Mouse (Mus musculus): ENCODE results near the gene Erp29. TPM values are rescaled to one million over a fixed set of nuclear protein-coding genes. Genes with fewer than 3 reads are reported as not detected.
"Not testable (repeated sequence)": the region's sequence is repeated elsewhere in the genome, so short reads cannot be mapped to it uniquely, and the experiment has no call there.

Erp29 gene
- 10 to 100 TPM; 62.1 to 66.1 (median 64.4) TPM for total RNA-seq (2022)

- DNase-seq (ENCODE audit: low spot score), result peak; percentile 96
Measured at GRCm38 (mm10) chr5:121452026-121452869, at the start of gene Erp29. Gene Erp29, minus strand, starts transcription at chr5:121452506.

DNA sequence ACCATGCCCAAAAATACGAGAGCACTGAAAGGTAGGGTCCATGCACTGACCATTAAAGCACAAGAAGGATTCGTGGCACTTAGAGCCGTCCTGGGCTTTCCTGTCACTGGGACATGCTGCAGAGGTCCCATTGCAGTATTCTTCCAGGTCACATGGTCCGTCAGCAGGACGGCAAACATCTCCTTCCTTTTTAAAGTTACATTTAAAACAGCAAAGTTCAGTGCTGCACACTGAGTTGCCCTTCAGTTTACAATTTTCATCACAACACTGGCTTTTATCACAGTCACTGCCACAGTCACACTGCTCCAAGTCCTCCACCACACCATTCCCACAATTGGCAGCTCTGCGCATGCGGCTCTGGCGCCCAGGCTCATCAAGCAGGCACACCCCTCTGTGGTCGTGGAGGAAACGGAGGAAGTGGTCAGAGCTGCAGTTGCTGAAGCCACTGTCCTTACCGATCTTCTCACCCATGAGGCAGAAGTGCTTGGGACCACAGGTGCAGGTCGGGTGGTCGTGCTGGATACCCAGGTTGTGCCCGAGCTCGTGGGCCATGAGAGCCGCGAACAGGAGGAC, 49.2 kb upstream of the Erp29 start:
- not testable (repeated sequence) for DNase-seq (ENCODE audit: low spot score)

GRCm38 (mm10) chr5:121500719-121501118, 48.4 kb upstream of the Erp29 start:
- DNase-seq (ENCODE audit: low spot score), result no peak

- DNase-seq (ENCODE audit: low spot score), result no peak
Measured at GRCm38 (mm10) chr5:121493305-121493704, 41.0 kb upstream of the Erp29 start.

DNA sequence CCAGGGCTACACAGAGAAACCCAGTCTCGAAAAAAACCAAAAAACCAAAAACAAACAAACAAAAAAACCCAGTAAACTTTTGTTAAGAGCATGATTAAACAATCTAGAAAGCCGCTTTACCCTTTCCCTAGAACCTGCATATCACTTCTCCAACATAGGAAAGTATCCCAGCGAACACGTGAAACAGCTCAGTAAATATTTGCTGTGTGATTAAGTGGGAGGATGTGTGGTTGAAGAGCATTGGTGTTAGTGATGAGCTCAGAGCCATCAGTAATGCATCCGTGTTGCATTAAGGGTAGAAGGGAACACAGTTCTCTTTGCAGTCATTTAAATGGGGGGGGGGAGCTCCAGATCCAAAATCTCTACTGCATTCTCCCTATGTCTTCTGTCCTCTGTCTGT, 32.5 kb upstream of the Erp29 start:
- no peak for DNase-seq (ENCODE audit: low spot score)

DNA sequence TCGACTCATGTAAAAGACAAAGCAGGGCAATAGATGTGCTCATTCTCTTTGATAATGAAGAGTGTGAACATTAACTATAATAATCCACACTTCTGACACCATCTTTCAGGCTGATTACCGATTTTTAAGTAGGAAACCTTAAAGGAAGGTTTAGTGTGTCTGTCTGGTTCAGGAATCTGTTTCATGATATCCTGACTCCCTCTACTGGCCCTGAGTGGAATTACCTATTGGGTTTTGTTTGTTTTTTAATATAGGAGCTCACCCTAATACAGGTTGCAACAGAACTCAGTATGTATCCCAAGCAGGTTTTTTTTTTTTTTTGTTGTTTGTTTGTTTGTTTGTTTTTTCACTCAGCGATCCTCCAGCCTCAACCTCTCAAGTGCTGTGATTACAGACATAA, 25.4 kb upstream of the Erp29 start:
- DNase-seq (ENCODE audit: low spot score), result peak; percentile 59

DNA sequence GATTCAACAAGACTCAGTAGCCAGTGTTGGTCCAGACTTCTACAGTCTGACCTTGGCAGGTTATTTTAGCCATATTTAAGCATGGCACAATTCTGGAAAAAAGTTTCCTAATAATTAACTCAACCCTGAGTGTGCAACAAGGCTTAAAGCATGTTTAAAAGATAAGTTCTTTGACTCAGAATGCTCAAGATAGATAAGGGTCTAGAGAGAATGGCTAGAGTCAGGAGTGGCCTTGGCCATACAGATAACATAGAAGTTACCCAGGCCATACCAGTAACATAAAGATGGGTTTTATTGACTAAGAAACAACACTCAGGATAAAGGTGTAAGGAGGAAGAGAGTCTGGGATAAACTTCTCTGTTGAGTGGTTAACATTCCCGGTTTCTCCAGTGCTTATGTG, 23.7 kb upstream of the Erp29 start:
- no peak for DNase-seq (ENCODE audit: low spot score)

GRCm38 (mm10) chr5:121474610-121475009, 22.3 kb upstream of the Erp29 start:
- DNase-seq (ENCODE audit: low spot score), result no peak

DNA sequence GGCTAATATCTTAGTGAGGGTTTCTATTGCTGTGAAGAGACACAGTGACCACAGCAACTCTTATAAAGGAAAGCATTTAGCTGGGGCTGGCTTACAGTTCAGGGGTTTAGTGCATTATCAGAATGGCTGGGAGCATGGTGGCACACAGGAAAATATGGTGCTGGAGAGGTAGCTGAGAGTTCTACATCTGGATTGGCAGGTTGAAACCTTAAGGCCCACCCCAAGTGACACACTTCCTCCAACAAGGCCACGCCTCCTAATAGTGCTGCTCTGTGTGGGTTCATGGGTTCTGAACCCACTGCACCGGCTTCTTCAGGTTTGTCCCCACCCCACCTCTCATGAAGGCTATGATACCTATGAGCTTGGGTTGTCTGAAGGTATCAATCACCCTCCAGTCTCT, 20.1 kb upstream of the Erp29 start:
- DNase-seq (ENCODE audit: low spot score), result no peak

- no peak for DNase-seq (ENCODE audit: low spot score)
Measured at GRCm38 (mm10) chr5:121469566-121469965, 17.3 kb upstream of the Erp29 start.

DNA sequence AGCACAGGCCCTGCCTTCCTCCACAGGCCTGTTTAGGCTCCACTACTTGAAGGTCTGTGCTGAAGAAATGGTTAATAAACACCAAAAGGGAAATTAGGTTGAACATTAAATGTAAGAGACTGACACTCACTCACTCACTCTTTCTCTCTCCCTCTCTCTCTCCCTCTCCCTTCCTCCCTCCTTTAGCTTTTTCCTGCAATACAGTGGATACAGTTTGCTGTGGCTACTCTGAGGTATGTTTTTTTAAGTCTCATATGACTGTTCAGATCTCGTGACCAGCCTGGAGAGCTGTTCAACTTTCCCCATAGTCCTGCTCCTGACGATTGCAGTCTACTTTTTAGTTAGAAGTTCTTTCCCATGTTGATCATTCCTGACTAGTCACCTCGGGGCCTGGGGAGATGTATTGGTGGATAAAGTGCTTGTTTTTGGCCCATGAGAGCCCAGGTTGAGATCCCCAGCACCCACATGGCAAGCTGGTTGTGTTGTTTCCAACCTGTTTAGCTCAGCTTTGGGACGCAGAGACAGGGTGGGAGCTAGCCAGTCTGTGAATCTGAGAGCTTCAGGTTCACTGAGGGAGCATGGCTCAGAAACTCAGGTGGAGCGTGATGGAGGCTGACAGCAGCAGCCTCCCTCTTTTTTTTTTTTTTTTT, 11.4 kb upstream of the Erp29 start:
- no peak for DNase-seq (ENCODE audit: low spot score)

- no peak for DNase-seq (ENCODE audit: low spot score)
Measured at GRCm38 (mm10) chr5:121462967-121463366, 10.7 kb upstream of the Erp29 start.

DNA sequence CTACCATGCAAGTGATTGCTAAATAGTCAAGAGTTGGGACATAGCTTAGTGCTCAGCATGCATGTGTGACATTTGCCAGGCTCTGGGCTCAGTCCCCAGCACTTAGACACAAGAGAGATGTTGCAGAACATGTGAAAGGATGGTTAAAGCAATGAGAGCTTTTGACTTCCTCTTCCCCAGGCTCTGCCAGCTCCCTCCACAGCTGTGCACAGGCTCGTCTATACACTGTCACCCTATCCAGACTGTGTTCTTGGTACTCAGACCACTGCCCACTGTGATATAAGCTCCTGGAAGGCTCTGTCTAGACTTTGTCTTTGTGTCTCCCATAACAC, 9.8 kb upstream of the Erp29 start:
- no peak for DNase-seq (ENCODE audit: low spot score)

GRCm38 (mm10) chr5:121461339-121462170, 9.2 kb upstream of the Erp29 start:
- DNase-seq (ENCODE audit: low spot score), result no peak

- no peak for DNase-seq (ENCODE audit: low spot score)
Measured at GRCm38 (mm10) chr5:121455510-121456265, 3.4 kb upstream of the Erp29 start.

- no peak for DNase-seq (ENCODE audit: low spot score)
Measured at GRCm38 (mm10) chr5:121454503-121454782, 2.1 kb upstream of the Erp29 start.

DNA sequence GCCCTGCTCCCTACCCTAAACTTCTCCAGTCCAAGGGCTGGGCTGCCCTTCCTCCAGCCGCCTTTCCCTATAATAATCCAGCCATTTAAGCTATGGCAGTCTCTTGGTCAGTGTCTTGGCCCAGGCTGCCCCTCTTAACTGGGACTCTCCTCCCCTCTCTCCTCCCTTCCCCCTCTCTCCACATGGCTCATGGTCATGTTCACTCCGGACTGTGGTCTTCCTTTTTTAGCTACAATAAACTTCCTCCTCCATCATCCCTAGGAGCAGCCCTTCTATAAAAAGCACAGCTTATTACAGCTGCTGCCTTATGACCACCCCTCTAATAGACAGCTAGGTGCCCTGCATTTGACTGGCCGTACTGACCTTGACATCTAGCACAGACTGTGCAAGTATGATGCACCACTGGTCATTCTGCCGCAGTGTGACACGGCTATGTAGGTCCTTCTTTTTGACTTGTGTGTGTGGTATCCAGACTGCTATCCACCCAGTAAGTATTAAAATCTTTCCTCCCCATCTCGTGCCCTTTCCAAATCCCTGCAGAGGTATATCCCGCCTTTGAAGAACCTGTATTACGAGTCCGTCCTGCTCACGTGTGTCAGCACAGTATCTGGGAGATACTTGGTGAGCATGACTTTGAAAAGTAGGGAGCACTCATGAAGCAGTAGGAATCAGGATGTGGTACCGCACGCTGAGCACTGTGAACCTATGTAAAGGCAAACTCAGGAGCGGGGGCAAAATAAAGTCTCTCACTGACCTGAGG, 1.6 kb upstream of the Erp29 start:
- DNase-seq (ENCODE audit: low spot score), result peak; percentile 31

DNA sequence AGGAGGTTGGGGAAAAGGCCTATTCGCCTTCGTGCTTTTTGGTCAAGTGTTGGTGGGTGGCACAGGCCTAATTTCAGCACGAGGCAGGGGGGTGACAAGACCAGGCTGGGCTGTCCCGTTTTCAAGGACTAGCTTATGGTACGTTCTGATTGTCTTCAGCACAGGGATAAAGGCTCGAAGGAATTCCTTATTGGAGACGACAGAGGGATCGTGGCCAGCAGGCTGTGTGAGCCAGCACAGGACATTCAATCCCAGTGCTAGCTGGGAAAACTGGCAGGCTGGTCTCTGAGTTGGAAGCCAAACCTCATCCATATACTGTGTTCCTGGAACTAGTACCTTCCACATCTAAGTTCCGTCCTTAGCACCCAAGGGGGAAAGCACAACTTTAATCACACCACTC, 600 bp upstream of the Erp29 start:
- DNase-seq (ENCODE audit: low spot score), result peak; percentile 49

- peak; percentile 35 for DNase-seq (ENCODE audit: low spot score)
Measured at GRCm38 (mm10) chr5:121451644-121452025, 671 bp downstream of the Erp29 start, which contains the start of gene Tmem116. Gene Tmem116, plus strand, starts transcription at chr5:121451893.

DNA sequence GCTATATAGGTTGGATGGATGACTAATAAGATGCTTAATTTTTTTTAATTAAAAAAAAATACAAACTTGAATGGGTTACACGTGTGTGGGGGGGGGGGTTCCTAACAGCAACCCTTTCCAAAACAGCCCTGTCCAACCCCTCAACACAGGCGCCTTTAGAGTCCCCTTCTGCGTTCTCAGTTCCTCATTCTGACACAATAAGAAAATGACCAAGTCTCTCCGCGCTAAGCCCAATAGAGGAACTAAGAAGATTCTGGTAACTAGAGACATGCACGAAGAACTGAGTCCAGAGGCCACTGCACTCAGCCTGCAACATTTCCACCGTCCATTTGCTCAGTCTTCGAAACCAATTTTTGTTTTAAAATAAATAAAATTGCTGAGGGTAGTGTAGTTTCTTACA, 1.1 kb downstream of the Erp29 start:
- DNase-seq (ENCODE audit: low spot score), result peak; percentile 20

GRCm38 (mm10) chr5:121450476-121450875, 1.8 kb downstream of the Erp29 start:
- no peak for DNase-seq (ENCODE audit: low spot score)

Measured in heart, adult 8-10 months (tissue).